Mouse (Mus musculus): ENCODE results near the gene Scp2d1.
"Not testable (repeated sequence)": the region's sequence is repeated elsewhere in the genome, so short reads cannot be mapped to it uniquely, and the experiment has no call there.

The Scp2d1 gene

GRCm38 (mm10) chr2:144823356-144823755 is at the start of gene Scp2d1:
TSS of gene Scp2d1 (plus strand) at chr2:144823656.
- in situ Hi-C loops (cut with MboI, MseI), result not testable (repeated sequence)

- in situ Hi-C loops (cut with MboI, MseI), result no loop called here
These were observed 48.8 kb upstream of the Scp2d1 start for GRCm38 (mm10) chr2:144774636-144775160.

- in situ Hi-C loops (cut with MboI, MseI), result no loop called here
These were observed 47.8 kb upstream of the Scp2d1 start for GRCm38 (mm10) chr2:144775626-144776025.

GRCm38 (mm10) chr2:144779263-144779662 is 44.2 kb upstream of the Scp2d1 start:
- in situ Hi-C loops (cut with MboI, MseI), result no loop called here

GRCm38 (mm10) chr2:144780731-144781130 is 42.7 kb upstream of the Scp2d1 start:
- in situ Hi-C loops (cut with MboI, MseI), result no loop called here

DNA sequence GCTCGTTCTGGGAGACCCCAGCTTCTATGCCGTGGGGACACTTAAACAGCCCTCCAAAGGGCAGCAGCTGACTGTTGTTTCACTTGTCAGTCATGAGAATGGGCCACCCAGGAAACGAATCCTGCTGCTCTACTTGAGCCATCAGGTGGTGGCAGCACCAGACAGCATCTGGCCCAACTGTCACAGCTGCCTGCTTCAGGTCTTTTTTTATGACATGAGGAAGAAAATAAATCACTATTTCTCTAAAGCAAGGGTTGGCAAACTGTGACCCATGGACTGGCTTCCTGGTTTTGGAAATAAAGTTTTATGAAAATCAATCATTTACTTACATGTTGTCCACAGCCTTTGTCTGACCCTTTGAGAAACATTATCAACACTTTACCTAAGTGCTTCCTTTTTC is 41.6 kb upstream of the Scp2d1 start:
- in situ Hi-C loops (cut with MboI, MseI), result no loop called here

DNA sequence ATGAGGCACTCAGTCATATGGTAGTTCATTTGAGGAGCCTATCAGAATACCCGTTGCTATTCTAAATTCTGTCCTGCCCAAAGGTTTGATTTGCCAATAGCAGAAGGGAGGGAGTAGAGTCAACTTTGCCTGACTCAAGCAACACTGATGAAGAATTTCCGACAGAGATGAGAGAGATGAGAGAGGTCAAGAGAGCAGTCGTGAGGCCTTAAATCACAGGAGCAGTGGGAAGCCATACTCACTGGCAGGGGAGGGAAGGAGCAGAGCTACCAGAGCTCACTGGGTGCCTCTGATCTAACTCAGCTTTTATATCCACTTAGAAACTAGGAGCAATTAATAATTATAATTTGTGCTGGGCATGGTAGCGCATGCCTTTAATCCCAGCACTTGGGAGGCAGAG is 41.0 kb upstream of the Scp2d1 start:
- in situ Hi-C loops (cut with MboI, MseI), result no loop called here

GRCm38 (mm10) chr2:144783190-144783589 is 40.3 kb upstream of the Scp2d1 start:
- in situ Hi-C loops (cut with MboI, MseI), result no loop called here

DNA sequence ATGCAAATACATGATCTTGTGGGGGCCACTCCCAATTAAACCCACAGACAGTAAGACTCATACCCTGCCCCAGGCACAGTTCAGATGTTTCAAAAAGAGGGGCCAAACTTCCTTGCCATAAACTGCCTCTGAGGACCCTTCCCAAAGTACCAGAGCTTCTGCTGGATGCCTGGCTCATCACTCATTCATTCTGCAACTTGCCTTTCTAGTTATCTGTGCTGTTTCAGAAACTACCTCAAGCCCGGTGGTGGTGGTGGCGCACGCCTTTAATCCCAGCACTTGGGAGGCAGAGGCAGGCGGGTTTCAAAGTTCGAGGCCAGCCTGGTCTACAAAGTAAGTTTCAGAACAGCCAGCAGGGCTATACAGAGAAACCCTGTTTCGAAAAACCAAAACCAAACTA is 39.6 kb upstream of the Scp2d1 start:
- in situ Hi-C loops (cut with MboI, MseI), result no loop called here

DNA sequence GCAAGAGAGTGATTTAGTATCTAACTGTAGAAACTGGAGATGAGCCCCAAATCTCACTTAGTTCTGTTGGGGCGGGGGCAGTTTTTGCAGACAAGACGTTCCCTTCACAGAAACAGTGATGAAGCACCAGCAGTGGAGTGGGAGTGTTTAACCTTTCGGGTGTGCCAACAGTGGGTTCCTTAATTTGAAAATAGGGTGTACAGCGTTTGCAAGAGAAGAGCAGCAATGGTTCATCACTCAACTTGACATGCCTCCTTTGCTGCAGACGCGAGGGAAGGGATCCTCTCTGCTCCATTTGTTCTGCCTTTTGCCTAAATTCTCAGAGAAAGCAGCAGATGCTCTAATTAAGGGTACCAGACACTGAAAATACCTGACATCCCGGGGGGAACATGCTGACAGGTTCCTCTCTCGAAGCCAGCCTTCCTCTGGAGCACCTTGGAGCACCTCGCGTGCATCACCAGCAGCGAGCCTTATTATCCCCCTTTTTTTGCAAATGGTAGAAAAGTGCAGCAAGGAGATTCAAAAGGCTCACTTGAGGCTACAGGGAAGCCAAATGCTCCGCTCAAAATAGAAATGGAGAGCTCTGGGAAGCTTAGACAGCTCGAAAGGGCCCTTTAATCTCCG is 31.7 kb upstream of the Scp2d1 start:
- in situ Hi-C loops (cut with MboI, MseI), result no loop called here

DNA sequence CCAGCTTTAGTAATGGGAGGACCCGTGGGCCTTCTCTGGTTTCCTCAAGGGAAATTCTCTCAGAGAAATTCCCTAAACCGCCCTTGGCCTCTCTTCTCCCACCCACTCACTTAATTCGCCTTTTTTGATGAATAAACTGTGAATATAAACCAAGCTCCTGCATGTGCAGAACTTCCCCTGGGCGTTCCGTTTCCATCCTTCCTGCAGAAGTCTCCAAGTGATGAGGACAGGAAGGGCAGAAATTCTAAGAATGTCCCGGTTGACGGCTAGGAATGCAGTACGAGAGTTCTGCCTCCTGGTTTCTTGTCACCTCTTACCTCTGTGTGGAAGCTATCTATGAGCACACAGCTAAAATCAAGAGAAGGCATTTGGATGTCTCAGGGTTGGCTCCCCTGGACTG is 25.9 kb upstream of the Scp2d1 start:
- in situ Hi-C loops (cut with MboI, MseI), result no loop called here

GRCm38 (mm10) chr2:144807766-144808754 is 15.4 kb upstream of the Scp2d1 start:
- in situ Hi-C loops (cut with MboI, MseI), result no loop called here

- in situ Hi-C loops (cut with MboI, MseI), result no loop called here
These were observed 5.1 kb downstream of the Scp2d1 start for GRCm38 (mm10) chr2:144828457-144828985.

DNA sequence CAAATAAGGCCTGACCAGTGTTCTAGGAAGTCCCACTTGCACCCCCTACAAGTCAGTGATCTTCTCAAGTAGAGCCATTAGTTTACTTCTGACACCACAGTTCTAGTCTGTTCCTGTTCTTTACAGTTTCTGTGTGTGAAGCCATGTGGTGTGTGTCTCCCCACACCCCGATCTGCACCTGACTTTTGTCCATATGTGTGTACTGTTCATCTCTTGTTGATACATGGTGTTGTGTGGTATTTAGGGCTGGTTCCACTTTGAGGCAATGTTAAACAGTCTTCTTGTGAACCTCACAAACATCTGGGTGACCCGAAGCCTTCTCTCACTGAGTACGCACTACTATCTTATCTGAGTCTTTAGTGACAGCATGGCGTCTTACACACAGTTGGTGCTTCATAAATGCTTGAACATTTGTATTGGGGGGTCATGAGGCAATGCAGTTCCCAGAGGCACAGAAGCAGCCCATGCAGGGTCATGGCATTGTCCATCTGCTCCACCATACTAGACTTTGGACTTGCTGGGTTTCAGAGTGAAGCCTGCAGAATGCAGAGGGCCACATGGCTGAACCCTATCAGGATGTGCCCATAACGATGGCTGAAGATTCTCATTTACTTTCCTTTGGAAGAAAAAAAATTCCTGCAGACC is 13.3 kb downstream of the Scp2d1 start:
- in situ Hi-C loops (cut with MboI, MseI), result no loop called here

DNA sequence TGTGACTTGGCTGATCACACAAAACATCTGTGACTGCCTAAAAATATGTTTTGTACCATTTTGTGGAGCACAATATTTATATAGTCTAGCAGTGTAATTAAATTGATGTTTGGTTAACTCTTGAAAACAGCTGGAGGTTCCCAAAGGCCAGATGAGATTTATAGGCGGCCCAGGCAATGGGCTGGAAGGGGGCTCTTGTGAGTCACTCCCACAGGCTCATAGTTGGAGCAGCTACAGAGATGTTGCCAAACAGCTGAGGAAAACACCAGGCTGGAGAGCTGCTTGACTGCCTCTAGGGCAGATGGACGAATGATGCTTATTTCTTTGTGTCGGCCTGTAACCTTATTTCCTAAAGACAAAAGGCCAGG is 13.8 kb downstream of the Scp2d1 start:
- in situ Hi-C loops (cut with MboI, MseI), result no loop called here

DNA sequence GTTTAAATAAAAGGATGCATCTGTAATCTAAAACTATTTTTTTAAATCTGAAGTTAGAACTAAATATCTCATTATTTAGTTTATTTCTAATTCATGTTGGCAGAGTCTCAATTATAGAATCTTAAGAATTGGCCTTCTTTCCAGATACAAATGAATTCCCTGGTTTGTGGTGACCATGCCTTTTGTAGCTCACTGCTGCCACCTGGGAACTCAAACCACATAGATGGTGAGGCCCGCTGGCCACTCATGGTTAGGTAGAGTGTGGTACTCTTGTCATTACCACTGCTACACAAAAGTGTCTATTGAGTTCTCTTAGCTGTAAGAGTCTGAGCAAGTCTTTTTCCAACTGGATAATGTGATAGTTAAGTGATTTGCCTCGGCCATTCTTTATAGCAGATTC is 45.4 kb downstream of the Scp2d1 start:
- in situ Hi-C loops (cut with MboI, MseI), result loop anchor here (25.0 kb wide), 1 partner anchor 1082 kb away; no protein-coding TSS in a partner anchor
